Mouse (Mus musculus) thymus, adult 2 months (tissue): Measurements from ENCODE around the gene Bach2. TPM values are rescaled to one million over a fixed set of nuclear protein-coding genes. Genes with fewer than 3 reads are reported as not detected.

Source experiments
- DNase-seq: peaks from one replicate; pipeline ENCODE4 v3.0.0; 2021
- H3K27ac ChIP-seq: fragments of 200-500 bp; 2 replicates; pipeline ENCODE4 v1.5.1; 2012; ENCODE audit warnings: low read length, control low read depth; ENCODE audit not compliant: control insufficient read depth, insufficient read depth
- H3K27me3 ChIP-seq: fragments of 200-500 bp; 2 replicates; pipeline ENCODE4 v1.6.1; 2012; ENCODE audit warnings: mild to moderate bottlenecking, low read length, moderate library complexity, mixed read lengths; ENCODE audit not compliant: control insufficient read depth, insufficient read depth
- H3K36me3 ChIP-seq: fragments of 200-500 bp; 2 replicates; pipeline ENCODE4 v1.6.1; 2012; ENCODE audit warnings: mild to moderate bottlenecking, low read length, moderate library complexity; ENCODE audit not compliant: control insufficient read depth, insufficient read depth
- H3K4me1 ChIP-seq: fragments of 200-500 bp; replicated peaks from 2 replicates; pipeline ENCODE4 v1.6.1; 2012; ENCODE audit warnings: low read length; ENCODE audit not compliant: control insufficient read depth, insufficient read depth
- H3K4me3 ChIP-seq: fragments of 200-500 bp; 2 replicates; pipeline ENCODE4 v1.5.1; 2012; ENCODE audit warnings: mild to moderate bottlenecking, low read length, control low read depth, moderate library complexity; ENCODE audit not compliant: control insufficient read depth, insufficient read depth
- CTCF ChIP-seq: fragments of 200-500 bp; IDR thresholded peaks from 2 replicates; pipeline ENCODE4 v1.5.1; 2012; ENCODE audit warnings: mild to moderate bottlenecking, control low read depth, low read length, moderate library complexity, borderline replicate concordance; ENCODE audit not compliant: control insufficient read depth, poor library complexity, insufficient read depth; ENCODE audit errors: extremely low read depth
- POLR2A ChIP-seq: fragments of 200-500 bp; IDR thresholded peaks from 2 replicates; pipeline ENCODE4 v1.6.1; 2012; ENCODE audit warnings: mild to moderate bottlenecking, low read length, control low read depth, moderate library complexity; ENCODE audit not compliant: control insufficient read depth, poor library complexity, insufficient read depth; ENCODE audit errors: extremely low read depth
- WGBS: fragments of 180-500 bp; shearing (Covaris S2); methylation state at CpG from one replicate; pipeline ENCODE4 v1.1.7; 2018; 5-methylcytosine and 5-hydroxymethylcytosine counted together
- polyA plus RNA-seq: library from polyadenylated mRNA; depleted of rRNA; stranded (reverse); fragments of >200 nt; gene quantifications from 2 replicates; pipeline ENCODE4 v1.2.3, GENCODE M21; 2012

Bach2 gene
- polyA plus RNA-seq, 1 experiment: 9.4 TPM

DNA sequence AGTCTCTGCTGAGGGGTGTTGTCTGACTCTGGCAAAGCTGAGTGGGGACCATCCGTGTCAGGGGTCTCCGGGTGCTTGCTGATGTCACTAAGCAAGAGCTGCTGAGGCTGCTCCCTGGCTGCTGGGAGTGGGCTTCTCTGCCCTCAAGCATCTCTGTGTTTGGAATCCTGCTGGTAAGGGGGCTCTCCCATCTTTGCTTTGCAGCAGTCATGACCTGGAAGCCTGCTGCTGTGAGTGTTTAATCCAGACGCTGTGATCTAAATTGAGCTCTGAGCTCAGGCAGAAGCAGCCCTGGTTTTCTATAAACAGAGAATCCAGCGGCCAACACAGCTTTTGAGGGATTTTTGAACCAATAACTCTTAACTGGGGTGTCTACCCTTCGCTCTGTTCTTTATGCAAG, 89.0 kb downstream of the Bach2 start:
- WGBS: 90% methylated on average over 5 of the region's 5 CpGs
- peaks cover 6% of the 10 kb centered on the region; the same call in 1 of the 2 replicates for H3K4me1 ChIP-seq
- no peak overlapping the region for H3K4me3 ChIP-seq
- TF ChIP-seq CTCF (no peak), POLR2A (no peak)
- no peak overlapping the region for H3K27ac ChIP-seq
- H3K36me3 ChIP-seq: no peaks in the 10 kb centered on the region
- DNase-seq: no peak
- H3K27me3 ChIP-seq: no peaks in the 10 kb centered on the region

DNA sequence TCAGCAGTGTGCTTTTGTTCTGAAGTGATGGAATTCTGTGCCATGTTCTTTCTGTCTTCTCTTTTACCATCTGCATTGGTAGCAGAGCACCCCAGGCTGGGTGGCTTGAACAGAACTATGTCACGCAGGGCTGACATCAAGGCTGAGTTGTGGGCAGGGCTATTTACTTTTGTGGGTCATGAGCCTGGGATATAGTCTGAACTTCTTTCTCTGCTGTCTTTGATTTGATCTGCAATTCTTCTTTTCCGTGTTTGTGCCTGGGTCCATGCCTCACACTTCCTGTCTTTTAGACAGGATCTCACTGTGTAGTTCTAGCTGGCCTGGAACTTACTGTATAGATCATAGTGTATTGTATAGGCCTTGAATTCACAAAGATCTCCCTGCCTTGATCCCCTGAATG, 90.0 kb downstream of the Bach2 start:
- H3K27ac ChIP-seq: no peak overlapping the region
- WGBS: 80% methylated on average over 2 of the region's 2 CpGs

DNA sequence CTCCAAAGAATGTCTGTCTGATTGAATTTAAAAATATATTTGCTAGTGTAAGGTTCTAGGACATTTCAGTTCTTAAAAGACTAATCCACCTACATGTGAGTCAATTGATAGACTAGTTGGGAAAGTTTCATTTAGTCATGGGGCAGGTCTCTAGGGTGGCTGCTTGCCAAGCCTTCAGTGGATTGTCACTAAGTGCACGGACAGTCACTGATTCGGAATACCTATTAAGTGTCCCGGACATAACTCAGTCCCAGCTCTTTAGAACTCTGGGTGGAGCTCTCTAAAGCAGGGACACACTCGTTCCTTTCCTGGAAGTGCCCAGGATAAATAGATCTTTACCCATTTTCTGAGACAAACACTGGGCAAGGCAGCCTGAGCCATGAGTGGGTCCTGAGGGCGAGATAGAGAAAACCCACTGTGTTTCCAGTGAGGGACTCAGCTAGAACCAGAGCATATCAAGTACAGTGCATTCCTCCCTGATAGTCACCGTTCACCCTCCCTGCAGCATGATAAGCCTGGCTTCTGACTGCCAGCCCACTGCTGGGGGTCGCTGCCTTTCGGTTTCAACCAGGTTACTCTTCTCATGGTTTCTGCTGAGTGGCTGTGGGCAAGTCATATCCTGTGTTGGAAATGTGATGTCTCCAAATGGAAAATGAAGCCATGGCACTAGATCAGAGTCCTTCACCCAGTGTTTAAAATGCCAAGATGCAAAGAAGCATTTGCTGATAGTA, 92.1 kb downstream of the Bach2 start:
- H3K27ac ChIP-seq: no peak overlapping the region
- peaks cover 6% of the 10 kb centered on the region for H3K4me1 ChIP-seq
- whole genome bisulfite sequencing: 82% methylated on average over 8 of the region's 8 CpGs
- H3K27me3 ChIP-seq: no peaks in the 10 kb centered on the region
- H3K4me3 ChIP-seq: no peak overlapping the region
- DNase-seq: no peak
- H3K36me3 ChIP-seq: no peaks in the 10 kb centered on the region
- no peak for TF ChIP-seq CTCF
- no peak for TF ChIP-seq POLR2A

More for the DNA sequence above, 90.0 kb downstream of the Bach2 start:
- TF ChIP-seq POLR2A: no peak
- TF ChIP-seq CTCF: no peak
- DNase-seq: no peak
- no peak overlapping the region for H3K4me3 ChIP-seq
- H3K4me1 ChIP-seq: peaks cover 6% of the 10 kb centered on the region; the same call in 1 of the 2 replicates
- H3K36me3 ChIP-seq: no peaks in the 10 kb centered on the region
- H3K27me3 ChIP-seq: no peaks in the 10 kb centered on the region

DNA sequence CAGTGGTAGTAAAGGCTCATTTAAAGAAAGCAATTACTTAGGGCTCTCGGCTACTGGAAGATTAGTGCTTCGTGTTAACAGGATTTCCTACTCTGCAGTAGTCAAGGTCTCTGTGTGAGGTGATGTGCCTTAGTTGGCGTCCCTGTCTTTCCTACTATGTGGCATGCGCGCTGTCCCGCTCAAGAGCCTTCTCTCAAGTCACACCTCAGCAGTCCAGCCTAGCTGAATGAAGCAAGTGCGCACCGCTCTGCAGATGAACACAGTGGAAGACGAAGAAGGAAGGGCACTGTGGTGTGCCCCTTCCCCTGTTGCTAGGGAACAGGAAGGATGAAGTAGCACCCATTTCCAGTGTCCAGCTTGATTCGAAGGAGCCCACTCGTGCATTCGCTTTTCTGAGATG, 93.4 kb downstream of the Bach2 start:
- Histone ChIP-seq H3K36me3 (no peaks in the 10 kb centered on the region), H3K27me3 (no peaks in the 10 kb centered on the region), H3K27ac (no peak overlapping the region), H3K4me1 (peaks cover 3% of the 10 kb centered on the region), H3K4me3 (no peak overlapping the region)
- no peak for DNase-seq
- TF ChIP-seq POLR2A (no peak), CTCF (no peak)
- 96% methylated on average over 12 of the region's 12 CpGs for WGBS

DNA sequence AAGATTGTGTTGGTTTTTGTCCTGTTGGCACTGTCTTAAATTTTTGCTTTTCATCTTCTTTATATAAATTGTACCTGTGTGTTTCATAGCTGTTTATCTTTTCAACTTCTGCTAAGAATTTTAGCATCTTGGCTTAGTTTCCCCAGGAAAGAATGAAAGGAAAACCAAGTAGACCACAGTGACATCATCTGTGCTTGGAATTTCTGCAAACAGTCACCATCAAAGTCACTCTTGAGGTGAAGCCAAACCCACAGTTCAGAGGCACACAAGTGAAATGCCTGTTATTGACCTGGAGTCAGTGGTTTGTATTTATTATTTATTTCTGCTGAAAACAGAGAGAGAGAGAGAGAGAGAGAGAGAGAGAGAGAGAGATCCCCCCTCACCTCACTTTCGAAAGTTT, 95.5 kb downstream of the Bach2 start:
- Histone ChIP-seq H3K27me3 (no peaks in the 10 kb centered on the region), H3K4me3 (no peak overlapping the region), H3K27ac (no peak overlapping the region; the same call in 1 of the 2 replicates), H3K4me1 (peaks cover 3% of the 10 kb centered on the region), H3K36me3 (no peaks in the 10 kb centered on the region)
- WGBS: 88% methylated on average over 1 of the region's 1 CpGs
- no peak for DNase-seq
- TF ChIP-seq POLR2A (no peak), CTCF (no peak)

DNA sequence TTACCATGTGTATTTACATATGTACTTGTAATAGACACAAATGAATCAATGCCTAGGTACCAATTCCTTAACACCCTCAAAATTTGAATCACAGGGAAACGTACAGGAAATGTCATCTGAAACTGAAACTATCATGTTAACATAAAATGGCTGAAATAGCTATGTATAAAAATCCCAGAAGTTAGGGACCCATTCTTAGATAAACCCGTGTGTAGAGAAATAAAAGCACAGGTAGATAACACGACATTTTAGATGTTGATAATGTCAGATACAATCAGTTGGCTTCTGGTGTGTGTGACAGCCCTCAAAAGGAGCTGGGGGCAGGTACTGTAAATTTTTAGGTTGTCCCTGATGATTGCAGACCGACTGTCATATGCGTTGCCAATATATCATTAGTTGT, 96.2 kb downstream of the Bach2 start:
- H3K36me3 ChIP-seq: no peaks in the 10 kb centered on the region
- H3K4me3 ChIP-seq: no peak overlapping the region
- peaks cover 3% of the 10 kb centered on the region for H3K4me1 ChIP-seq
- no peak overlapping the region for H3K27ac ChIP-seq
- no peak for DNase-seq
- H3K27me3 ChIP-seq: no peaks in the 10 kb centered on the region
- 81% methylated on average over 5 of the region's 5 CpGs for WGBS
- no peak for TF ChIP-seq POLR2A
- no peak for TF ChIP-seq CTCF

DNA sequence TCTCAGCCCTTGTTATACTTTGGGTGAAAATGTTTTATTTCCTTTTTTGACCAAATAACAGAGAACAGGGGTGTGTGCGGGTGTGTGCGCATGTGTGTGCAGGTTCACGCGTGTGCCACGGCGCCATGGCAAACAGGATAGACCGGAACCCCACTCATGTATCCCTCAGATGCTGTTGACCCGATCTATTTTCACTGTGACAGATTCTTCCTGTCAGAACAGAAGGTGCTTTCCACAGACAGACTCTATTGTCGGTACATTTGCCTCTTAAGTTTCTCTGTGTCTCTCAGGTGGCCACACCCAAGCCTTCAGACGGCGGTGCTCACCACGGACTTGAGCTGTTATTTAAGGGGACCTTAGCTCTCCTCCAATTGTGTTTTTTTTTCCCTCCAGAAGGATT, 97.1 kb downstream of the Bach2 start:
- Histone ChIP-seq H3K4me1 (peaks cover 3% of the 10 kb centered on the region), H3K27ac (peak overlapping the region; percentile 87; the same call in 1 of the 2 replicates), H3K4me3 (no peak overlapping the region), H3K27me3 (no peaks in the 10 kb centered on the region), H3K36me3 (no peaks in the 10 kb centered on the region)
- no peak for DNase-seq
- WGBS: 63% methylated on average over 12 of the region's 12 CpGs
- TF ChIP-seq POLR2A: no peak
- no peak for TF ChIP-seq CTCF
